Mouse (Mus musculus): Measurements from ENCODE around the gene Astn2. TPM values are rescaled to one million over a fixed set of nuclear protein-coding genes. Genes with fewer than 3 reads are reported as not detected.

Astn2 gene
- polyA plus RNA-seq, 1 experiment from 2014 or later, result 0.74 TPM

- H3K27me3 ChIP-seq (ENCODE audit: control insufficient read depth, insufficient read depth, low read length), result no peaks in the 10 kb centered on the region
- no peaks in the 10 kb centered on the region for H3K4me1 ChIP-seq (ENCODE audit: control insufficient read depth, insufficient read depth, low read length)
- no peaks in the 10 kb centered on the region for H3K36me3 ChIP-seq (replicated peaks; ENCODE audit: control insufficient read depth, insufficient read depth, low read depth, low read length)
- WGBS, result 82% methylated on average over 3 of the region's 3 CpGs
- H3K9me3 ChIP-seq (replicated peaks; ENCODE audit: control insufficient read depth, low read length), result no peaks in the 10 kb centered on the region
- no peak for DNase-seq (ENCODE audit: low spot score)
- no peak overlapping the region for H3K27ac ChIP-seq (replicated peaks; ENCODE audit: low read depth, low read length)
- ATAC-seq (replicated peaks; ENCODE audit: insufficient number of reproducible peaks, low FRiP score, low TSS enrichment, low read depth), result no peak
- H3K9ac ChIP-seq (replicated peaks; ENCODE audit: low read length), result no peak overlapping the region
- no peak overlapping the region for H3K4me3 ChIP-seq (ENCODE audit: low read depth, low read length)
- no peak overlapping the region for H3K4me2 ChIP-seq (ENCODE audit: low read depth, low read length)
Measured at GRCm38 (mm10) chr4:66043014-66043672, 361.3 kb downstream of the Astn2 start.

- no peak for ATAC-seq (replicated peaks; ENCODE audit: insufficient number of reproducible peaks, low FRiP score, low TSS enrichment, low read depth)
- Histone ChIP-seq H3K36me3 (replicated peaks; ENCODE audit: control insufficient read depth, insufficient read depth, low read depth, low read length) (no peaks in the 10 kb centered on the region), H3K4me1 (ENCODE audit: control insufficient read depth, insufficient read depth, low read length) (no peaks in the 10 kb centered on the region), H3K27me3 (ENCODE audit: control insufficient read depth, insufficient read depth, low read length) (no peaks in the 10 kb centered on the region), H3K4me2 (ENCODE audit: low read depth, low read length) (no peak overlapping the region), H3K4me3 (ENCODE audit: low read depth, low read length) (no peak overlapping the region), H3K9ac (replicated peaks; ENCODE audit: low read length) (no peak overlapping the region), H3K27ac (replicated peaks; ENCODE audit: low read depth, low read length) (no peak overlapping the region), H3K9me3 (replicated peaks; ENCODE audit: control insufficient read depth, low read length) (no peaks in the 10 kb centered on the region)
- peak; percentile 39 for DNase-seq (ENCODE audit: low spot score)
- WGBS, result 70% methylated on average over 3 of the region's 3 CpGs
Measured at GRCm38 (mm10) chr4:66033826-66034225, 370.6 kb downstream of the Astn2 start.

GRCm38 (mm10) chr4:66031320-66031870 lies 373.0 kb downstream of the Astn2 start:
- ATAC-seq (replicated peaks; ENCODE audit: insufficient number of reproducible peaks, low FRiP score, low TSS enrichment, low read depth) (no peak; the same call in 1 of the 2 replicates), DNase-seq (ENCODE audit: low spot score) (no peak)
- no peaks in the 10 kb centered on the region for H3K36me3 ChIP-seq (replicated peaks; ENCODE audit: control insufficient read depth, insufficient read depth, low read depth, low read length)
- no peak overlapping the region for H3K4me3 ChIP-seq (ENCODE audit: low read depth, low read length)
- H3K9me3 ChIP-seq (replicated peaks; ENCODE audit: control insufficient read depth, low read length), result no peaks in the 10 kb centered on the region
- H3K27ac ChIP-seq (replicated peaks; ENCODE audit: low read depth, low read length), result no peak overlapping the region
- H3K4me2 ChIP-seq (ENCODE audit: low read depth, low read length), result no peak overlapping the region
- no peaks in the 10 kb centered on the region for H3K27me3 ChIP-seq (ENCODE audit: control insufficient read depth, insufficient read depth, low read length)
- H3K4me1 ChIP-seq (ENCODE audit: control insufficient read depth, insufficient read depth, low read length), result no peaks in the 10 kb centered on the region
- no peak overlapping the region for H3K9ac ChIP-seq (replicated peaks; ENCODE audit: low read length)
- 64% methylated on average over 9 of the region's 9 CpGs for WGBS

GRCm38 (mm10) chr4:66029901-66030300 lies 374.5 kb downstream of the Astn2 start:
- Histone ChIP-seq H3K36me3 (replicated peaks; ENCODE audit: control insufficient read depth, insufficient read depth, low read depth, low read length) (no peaks in the 10 kb centered on the region), H3K9me3 (replicated peaks; ENCODE audit: control insufficient read depth, low read length) (no peaks in the 10 kb centered on the region), H3K4me1 (ENCODE audit: control insufficient read depth, insufficient read depth, low read length) (no peaks in the 10 kb centered on the region), H3K4me2 (ENCODE audit: low read depth, low read length) (no peak overlapping the region), H3K27me3 (ENCODE audit: control insufficient read depth, insufficient read depth, low read length) (no peaks in the 10 kb centered on the region), H3K27ac (replicated peaks; ENCODE audit: low read depth, low read length) (no peak overlapping the region), H3K9ac (replicated peaks; ENCODE audit: low read length) (no peak overlapping the region), H3K4me3 (ENCODE audit: low read depth, low read length) (no peak overlapping the region)
- ATAC-seq (replicated peaks; ENCODE audit: insufficient number of reproducible peaks, low FRiP score, low TSS enrichment, low read depth), result no peak
- DNase-seq (ENCODE audit: low spot score), result no peak
- WGBS, result 65% methylated on average over 4 of the region's 4 CpGs

GRCm38 (mm10) chr4:66027866-66028265 lies 376.5 kb downstream of the Astn2 start:
- Histone ChIP-seq H3K9ac (replicated peaks; ENCODE audit: low read length) (no peak overlapping the region), H3K9me3 (replicated peaks; ENCODE audit: control insufficient read depth, low read length) (no peaks in the 10 kb centered on the region), H3K27me3 (ENCODE audit: control insufficient read depth, insufficient read depth, low read length) (no peaks in the 10 kb centered on the region), H3K4me3 (ENCODE audit: low read depth, low read length) (no peak overlapping the region), H3K36me3 (replicated peaks; ENCODE audit: control insufficient read depth, insufficient read depth, low read depth, low read length) (no peaks in the 10 kb centered on the region), H3K27ac (replicated peaks; ENCODE audit: low read depth, low read length) (no peak overlapping the region), H3K4me1 (ENCODE audit: control insufficient read depth, insufficient read depth, low read length) (no peaks in the 10 kb centered on the region), H3K4me2 (ENCODE audit: low read depth, low read length) (no peak overlapping the region)
- ATAC-seq (replicated peaks; ENCODE audit: insufficient number of reproducible peaks, low FRiP score, low TSS enrichment, low read depth) (no peak), DNase-seq (ENCODE audit: low spot score) (no peak)
- WGBS, result 60% methylated on average over 1 of the region's 1 CpGs

GRCm38 (mm10) chr4:66025393-66026062 lies 378.9 kb downstream of the Astn2 start:
- WGBS, result 14% methylated on average over 8 of the region's 8 CpGs
- Histone ChIP-seq H3K27ac (replicated peaks; ENCODE audit: low read depth, low read length) (no peak overlapping the region), H3K36me3 (replicated peaks; ENCODE audit: control insufficient read depth, insufficient read depth, low read depth, low read length) (no peaks in the 10 kb centered on the region), H3K27me3 (ENCODE audit: control insufficient read depth, insufficient read depth, low read length) (no peaks in the 10 kb centered on the region), H3K4me3 (ENCODE audit: low read depth, low read length) (no peak overlapping the region), H3K9me3 (replicated peaks; ENCODE audit: control insufficient read depth, low read length) (no peaks in the 10 kb centered on the region), H3K4me1 (ENCODE audit: control insufficient read depth, insufficient read depth, low read length) (no peaks in the 10 kb centered on the region), H3K9ac (replicated peaks; ENCODE audit: low read length) (no peak overlapping the region), H3K4me2 (ENCODE audit: low read depth, low read length) (no peak overlapping the region)
- DNase-seq (ENCODE audit: low spot score), result peak; percentile 75
- ATAC-seq (replicated peaks; ENCODE audit: insufficient number of reproducible peaks, low FRiP score, low TSS enrichment, low read depth), result 0 out of 2 replicates have a peak, but pooled peaks have one; percentile 44

GRCm38 (mm10) chr4:66002936-66003335 lies 401.5 kb downstream of the Astn2 start:
- Histone ChIP-seq H3K36me3 (replicated peaks; ENCODE audit: control insufficient read depth, insufficient read depth, low read depth, low read length) (no peaks in the 10 kb centered on the region), H3K9ac (replicated peaks; ENCODE audit: low read length) (no peak overlapping the region), H3K4me1 (ENCODE audit: control insufficient read depth, insufficient read depth, low read length) (no peaks in the 10 kb centered on the region), H3K4me2 (ENCODE audit: low read depth, low read length) (no peak overlapping the region), H3K27ac (replicated peaks; ENCODE audit: low read depth, low read length) (no peak overlapping the region), H3K4me3 (ENCODE audit: low read depth, low read length) (no peak overlapping the region), H3K27me3 (ENCODE audit: control insufficient read depth, insufficient read depth, low read length) (no peaks in the 10 kb centered on the region), H3K9me3 (replicated peaks; ENCODE audit: control insufficient read depth, low read length) (no peaks in the 10 kb centered on the region)
- ATAC-seq (replicated peaks; ENCODE audit: insufficient number of reproducible peaks, low FRiP score, low TSS enrichment, low read depth), result no peak
- DNase-seq (ENCODE audit: low spot score), result no peak

GRCm38 (mm10) chr4:65983643-65984042 lies 420.8 kb downstream of the Astn2 start:
- 86% methylated on average over 2 of the region's 2 CpGs for WGBS

More at GRCm38 (mm10) chr4:65983643-65984042, 420.8 kb downstream of the Astn2 start:
- Histone ChIP-seq H3K4me2 (ENCODE audit: low read depth, low read length) (no peak overlapping the region), H3K27ac (replicated peaks; ENCODE audit: low read depth, low read length) (no peak overlapping the region), H3K4me3 (ENCODE audit: low read depth, low read length) (no peak overlapping the region), H3K4me1 (ENCODE audit: control insufficient read depth, insufficient read depth, low read length) (no peaks in the 10 kb centered on the region), H3K9me3 (replicated peaks; ENCODE audit: control insufficient read depth, low read length) (no peaks in the 10 kb centered on the region), H3K36me3 (replicated peaks; ENCODE audit: control insufficient read depth, insufficient read depth, low read depth, low read length) (no peaks in the 10 kb centered on the region), H3K9ac (replicated peaks; ENCODE audit: low read length) (no peak overlapping the region), H3K27me3 (ENCODE audit: control insufficient read depth, insufficient read depth, low read length) (no peaks in the 10 kb centered on the region)
- DNase-seq (ENCODE audit: low spot score), result no peak
- ATAC-seq (replicated peaks; ENCODE audit: insufficient number of reproducible peaks, low FRiP score, low TSS enrichment, low read depth), result no peak
